Mouse (Mus musculus) kidney, postnatal 0 days (tissue): ENCODE data around the gene Tut7. TPM values are rescaled to one million over a fixed set of nuclear protein-coding genes. Genes with fewer than 3 reads are reported as not detected.
"Not testable (repeated sequence)": the region's sequence is repeated elsewhere in the genome, so short reads cannot be mapped to it uniquely, and the experiment has no call there.

Source experiments
- ATAC-seq: fragments of 200-750 bp; cut with Nextera tagmentation; replicated peaks from 2 replicates; pipeline ENCODE4 v1.8.0; 2017; ENCODE audit warnings: low read depth, moderate number of reproducible peaks, moderate TSS enrichment, moderate library complexity; ENCODE audit not compliant: low FRiP score
- DNase-seq: peaks from one replicate; pipeline ENCODE4 v3.0.0-alpha.2; 2016; ENCODE audit warnings: low spot score
- H3K27ac ChIP-seq: fragments of 300-500 bp; sonication (generic); 2 replicates; pipeline ENCODE4 v1.5.1; 2014; ENCODE audit warnings: mild to moderate bottlenecking
- H3K27me3 ChIP-seq: fragments of 300-500 bp; sonication (generic); 2 replicates; pipeline ENCODE4 v1.6.1; 2014; ENCODE audit warnings: low read length, mixed read lengths; ENCODE audit not compliant: insufficient read depth
- H3K36me3 ChIP-seq: fragments of 300-500 bp; sonication (generic); 2 replicates; pipeline ENCODE4 v1.6.1; 2014; ENCODE audit warnings: low read length, mixed read lengths; ENCODE audit not compliant: insufficient read depth
- H3K4me1 ChIP-seq: fragments of 300-500 bp; sonication (generic); replicated peaks from 2 replicates; pipeline ENCODE4 v1.6.1; 2014; ENCODE audit warnings: antibody characterized with exemption, low read length, mixed read lengths; ENCODE audit not compliant: insufficient read depth
- H3K4me2 ChIP-seq: fragments of 300-500 bp; sonication (generic); 2 replicates; pipeline ENCODE4 v1.6.1; 2014; ENCODE audit warnings: mild to moderate bottlenecking, low read length, moderate library complexity, mixed read lengths
- H3K4me3 ChIP-seq: fragments of 300-500 bp; sonication (generic); replicated peaks from 2 replicates; pipeline ENCODE4 v1.5.1; 2014; ENCODE audit warnings: low read depth, low read length
- H3K9ac ChIP-seq: fragments of 300-500 bp; sonication (generic); 2 replicates; pipeline ENCODE4 v1.6.1; 2014; ENCODE audit warnings: low read depth, low read length
- H3K9me3 ChIP-seq: fragments of 300-500 bp; sonication (generic); replicated peaks from 2 replicates; pipeline ENCODE4 v1.6.1; 2016; ENCODE audit warnings: low read length, inconsistent platforms, mixed read lengths
- CTCF ChIP-seq: IDR thresholded peaks from 2 replicates; pipeline ENCODE4 v1.5.1; 2016; ENCODE audit warnings: antibody characterized with exemption, low read depth, mild to moderate bottlenecking, moderate library complexity
- WGBS: fragments of 180-500 bp; shearing (Covaris S2); extraction: QIAGEN DNeasy Blood & Tissue Kit; methylation state at CpG from one replicate; pipeline ENCODE4 v1.1.7; 2014; 5-methylcytosine and 5-hydroxymethylcytosine counted together
- polyA plus RNA-seq: library from polyadenylated mRNA; unstranded; fragments of >200 nt; fragmentation: Nextera tagmentation; extraction: Ambion mirVana; gene quantifications from 2 replicates; pipeline ENCODE4 v1.2.1, GENCODE M21; 2015

Gene Tut7
- polyA plus RNA-seq, 1 experiment from 2014 or later, result 34.7 TPM

DNA sequence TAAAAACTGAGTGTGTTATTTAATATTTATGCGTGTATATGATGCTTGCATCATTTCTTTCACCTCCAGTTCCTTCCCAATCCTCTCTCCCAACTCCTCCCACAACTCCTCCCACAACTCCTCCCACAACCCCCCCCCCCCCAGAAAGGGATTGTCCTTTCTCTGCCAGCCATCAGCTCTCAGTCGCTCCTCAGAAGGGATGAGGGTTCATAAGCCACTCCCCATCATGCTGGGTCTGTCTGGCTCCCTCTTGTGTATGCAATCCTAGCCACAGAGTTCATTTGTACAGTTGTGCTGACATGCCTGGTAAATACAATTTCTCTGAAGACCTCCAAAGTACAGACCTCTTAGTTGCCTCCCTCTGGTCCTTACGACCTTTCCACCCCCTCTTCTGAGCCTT lies 87.8 kb downstream of the Tut7 start:
- Histone ChIP-seq H3K4me3 (no peak overlapping the region), H3K27ac (no peak overlapping the region), H3K9ac (no peak overlapping the region), H3K36me3 (no peaks in the 10 kb centered on the region), H3K4me1 (no peaks in the 10 kb centered on the region), H3K4me2 (no peak overlapping the region), H3K27me3 (no peaks in the 10 kb centered on the region), H3K9me3 (no peaks in the 10 kb centered on the region)
- WGBS, result 27% methylated on average over 3 of the region's 3 CpGs
- DNase-seq (peak; percentile 83), ATAC-seq (no peak; the same call in 1 of the 2 replicates)
- TF ChIP-seq CTCF, result peak; percentile 55; the same call in 1 of the 2 replicates

DNA sequence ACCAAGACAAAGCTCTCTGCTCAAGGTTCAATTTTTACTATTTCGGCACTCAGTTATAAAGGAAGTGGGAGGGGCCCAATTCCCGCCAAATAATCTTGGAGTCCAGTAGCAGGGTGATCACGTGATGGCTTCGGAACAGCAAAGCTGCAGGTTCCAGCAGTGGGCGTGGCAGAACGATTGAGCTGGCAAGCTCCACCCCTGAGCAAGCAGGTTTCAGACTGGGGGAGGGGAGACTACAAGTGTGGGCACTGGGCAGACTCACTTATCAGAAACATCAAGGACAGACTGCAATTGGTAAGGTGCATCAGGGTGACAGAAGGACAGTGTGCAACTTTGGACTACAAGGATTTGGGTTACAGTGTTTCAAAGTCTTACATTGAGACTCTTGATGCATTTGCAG lies 88.6 kb downstream of the Tut7 start:
- not testable (repeated sequence) for H3K36me3 ChIP-seq, H3K4me1 ChIP-seq, H3K27me3 ChIP-seq, H3K4me2 ChIP-seq, H3K27ac ChIP-seq, H3K9me3 ChIP-seq, H3K9ac ChIP-seq, DNase-seq, ATAC-seq, H3K4me3 ChIP-seq
- 30% methylated on average over 6 of the region's 6 CpGs for WGBS

DNA sequence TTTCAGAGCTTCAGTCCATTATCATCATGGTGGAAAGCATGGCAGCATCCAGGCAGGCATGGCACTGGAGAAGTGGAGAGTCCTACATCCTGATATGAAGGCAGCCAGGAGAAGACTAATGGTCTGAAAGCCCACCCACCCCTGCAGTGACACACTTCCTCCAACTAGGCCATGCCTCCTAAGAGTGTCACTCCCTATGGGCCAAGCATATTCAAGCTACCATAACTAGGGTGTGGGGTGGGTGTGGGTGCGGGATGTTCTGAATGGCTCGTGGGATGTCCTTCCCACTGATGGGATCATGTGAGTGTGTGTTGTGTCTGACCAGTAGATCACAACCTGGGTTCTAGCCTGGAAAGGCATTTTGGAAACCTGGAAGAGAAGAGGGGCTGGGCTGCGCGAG lies 89.0 kb downstream of the Tut7 start:
- H3K36me3 ChIP-seq, result no peaks in the 10 kb centered on the region
- no peaks in the 10 kb centered on the region for H3K27me3 ChIP-seq
- H3K4me1 ChIP-seq, result no peaks in the 10 kb centered on the region
- no peak overlapping the region for H3K4me3 ChIP-seq
- ATAC-seq, result no peak
- 91% methylated on average over 2 of the region's 4 CpGs for WGBS
- DNase-seq, result no peak
- H3K9ac ChIP-seq, result no peak overlapping the region
- no peak for TF ChIP-seq CTCF
- H3K4me2 ChIP-seq, result no peak overlapping the region
- H3K9me3 ChIP-seq, result no peaks in the 10 kb centered on the region
- no peak overlapping the region for H3K27ac ChIP-seq

DNA sequence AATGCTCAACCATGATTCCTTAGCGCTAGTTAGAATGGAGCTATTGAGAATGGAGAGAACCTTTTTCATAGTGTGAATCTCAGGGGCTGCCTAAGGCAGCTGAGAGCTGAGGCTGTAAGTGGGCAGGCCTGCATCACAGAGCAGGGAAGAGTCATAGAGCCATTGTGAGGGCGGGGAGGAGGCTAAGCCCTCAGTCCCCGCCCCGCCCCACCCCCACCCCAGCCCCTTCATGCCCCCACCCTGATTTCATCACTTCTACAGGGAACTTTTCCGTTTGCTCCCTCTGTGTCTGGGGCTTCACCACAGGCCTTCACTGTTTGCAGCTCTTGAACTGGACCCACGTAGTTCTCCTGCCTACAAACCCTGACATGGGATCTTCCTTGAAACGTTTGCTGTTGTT lies 91.3 kb downstream of the Tut7 start, which contains the start of gene Spata31d1d:
Gene Spata31d1d (minus strand): TSS at position 101 of the 400 bp plus-strand sequence.
- no peak for TF ChIP-seq CTCF
- WGBS, result 40% methylated on average over 7 of the region's 7 CpGs
- Histone ChIP-seq H3K4me2 (no peak within 1 kb of the TSS), H3K36me3 (no peaks in the 10 kb centered on the region), H3K9me3 (no peaks in the 10 kb centered on the region), H3K27ac (no peak within 1 kb of the TSS), H3K27me3 (no peaks in the 10 kb centered on the region), H3K4me3 (no peak within 1 kb of the TSS), H3K9ac (no peak within 1 kb of the TSS), H3K4me1 (no peaks in the 10 kb centered on the region)
- no peak for DNase-seq
- no peak for ATAC-seq

DNA sequence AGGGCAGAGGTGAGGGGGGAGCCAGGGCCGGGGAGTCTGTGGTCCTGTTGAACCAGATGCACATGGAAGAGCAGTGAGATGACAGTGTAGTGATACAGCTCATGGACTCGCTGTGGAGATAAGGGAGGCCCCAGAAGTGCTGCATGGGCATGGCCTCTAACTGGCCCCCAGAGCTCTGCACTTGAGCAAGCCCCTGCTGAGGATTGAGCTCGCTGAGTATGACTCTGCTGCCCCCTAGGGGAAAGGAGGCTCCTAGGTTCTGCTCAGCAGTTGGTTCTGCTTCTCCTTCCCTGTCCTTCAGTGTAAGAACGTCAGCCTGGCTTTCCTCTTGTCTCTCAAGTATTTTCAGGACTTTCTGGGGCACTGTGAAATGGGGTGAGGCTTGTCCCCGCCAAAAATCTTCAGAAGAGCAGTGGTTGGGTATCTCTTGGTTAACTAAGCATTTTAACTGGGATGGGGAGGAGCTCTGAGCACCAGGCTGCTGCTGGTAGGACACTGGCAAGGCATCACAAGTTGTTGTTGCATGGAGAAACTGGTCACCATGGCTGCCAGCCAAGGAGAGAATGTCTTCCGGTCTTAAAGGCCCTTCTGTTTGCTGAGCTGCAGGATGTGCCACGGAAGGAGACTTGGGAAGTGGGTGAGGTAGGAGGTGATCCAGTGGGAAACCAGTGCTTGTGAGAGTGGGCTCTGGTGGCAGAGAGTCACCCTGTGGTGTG lies 94.4 kb downstream of the Tut7 start:
- 24% methylated on average over 7 of the region's 7 CpGs for WGBS
- peak; percentile 97 for TF ChIP-seq CTCF
- H3K9me3 ChIP-seq, result no peaks in the 10 kb centered on the region
- H3K4me2 ChIP-seq, result no peak overlapping the region
- no peaks in the 10 kb centered on the region for H3K36me3 ChIP-seq
- H3K4me1 ChIP-seq, result peaks cover 5% of the 10 kb centered on the region; the same call in 1 of the 2 replicates
- no peaks in the 10 kb centered on the region for H3K27me3 ChIP-seq
- no peak overlapping the region for H3K27ac ChIP-seq
- ATAC-seq, result peak; percentile 86
- DNase-seq, result peak; percentile 94
- H3K4me3 ChIP-seq, result no peak overlapping the region
- no peak overlapping the region for H3K9ac ChIP-seq

DNA sequence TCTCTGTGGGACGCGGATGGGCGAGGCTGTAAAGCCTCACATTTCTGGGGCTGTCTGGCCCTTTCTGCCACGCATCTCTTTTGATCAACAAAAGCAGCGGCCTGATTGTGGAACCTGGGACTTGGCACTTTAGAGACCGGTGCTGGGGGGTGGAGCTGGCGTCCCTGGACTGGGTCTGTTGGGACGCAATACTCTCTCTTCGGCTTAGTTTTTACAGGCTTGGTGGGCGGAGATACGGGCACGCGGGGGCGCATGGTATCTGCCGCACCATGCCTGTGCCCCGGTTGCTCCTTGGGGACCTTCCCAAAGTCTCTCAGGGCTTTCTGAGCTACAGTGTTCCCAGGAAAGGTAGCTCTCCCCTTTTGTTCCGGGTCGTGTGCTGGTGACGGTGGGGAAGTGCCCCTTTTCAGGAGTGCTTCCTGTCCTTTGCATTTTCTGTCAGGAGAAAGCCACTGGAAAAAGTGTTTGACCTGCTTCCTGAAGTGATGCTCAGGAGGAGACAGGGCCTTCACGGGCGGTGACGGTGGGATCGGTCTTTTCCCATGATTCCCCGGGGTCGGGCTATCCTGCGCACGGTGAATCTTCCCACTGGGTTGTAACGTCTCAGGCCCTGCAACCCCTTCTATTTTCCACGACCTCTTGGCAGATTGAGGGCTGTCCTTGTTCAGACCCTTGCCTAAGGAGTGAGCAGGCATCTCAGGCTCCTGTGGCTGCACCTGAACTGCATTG lies 96.6 kb downstream of the Tut7 start:
- no peak overlapping the region for H3K9ac ChIP-seq
- H3K27ac ChIP-seq, result no peak overlapping the region
- DNase-seq (no peak), ATAC-seq (no peak)
- no peaks in the 10 kb centered on the region for H3K36me3 ChIP-seq
- no peaks in the 10 kb centered on the region for H3K9me3 ChIP-seq
- no peaks in the 10 kb centered on the region for H3K27me3 ChIP-seq
- 33% methylated on average over 29 of the region's 29 CpGs for WGBS
- TF ChIP-seq CTCF, result no peak
- no peak overlapping the region for H3K4me3 ChIP-seq
- peak overlapping the region; percentile 34 for H3K4me2 ChIP-seq
- H3K4me1 ChIP-seq, result peaks cover 5% of the 10 kb centered on the region; the same call in 1 of the 2 replicates

DNA sequence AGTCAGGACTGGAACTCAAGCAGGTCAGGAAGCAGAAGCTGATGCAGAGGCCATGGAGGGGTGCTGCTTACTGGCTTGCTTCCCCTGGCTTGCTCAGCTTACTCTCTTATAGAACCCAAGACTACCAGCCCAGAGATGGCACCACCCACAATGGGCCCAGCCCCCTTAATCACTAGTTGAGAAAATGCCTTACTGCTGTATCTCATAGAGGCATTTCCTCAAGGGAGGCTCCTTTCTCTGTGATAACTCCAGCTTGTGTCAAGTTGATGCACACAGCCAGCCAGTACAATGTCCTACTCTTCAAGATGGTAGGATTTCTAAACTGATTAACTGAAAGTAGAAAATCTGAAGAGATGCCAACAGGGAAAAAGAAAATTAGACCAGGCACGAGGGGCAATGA lies 100.9 kb downstream of the Tut7 start:
- not testable (repeated sequence) for H3K36me3 ChIP-seq, H3K27me3 ChIP-seq, H3K9me3 ChIP-seq, H3K27ac ChIP-seq, H3K4me2 ChIP-seq, H3K9ac ChIP-seq, ATAC-seq, H3K4me1 ChIP-seq, H3K4me3 ChIP-seq, DNase-seq
- WGBS, result 92% methylated on average over 1 of the region's 1 CpGs
